In the genomic region with DNA sequence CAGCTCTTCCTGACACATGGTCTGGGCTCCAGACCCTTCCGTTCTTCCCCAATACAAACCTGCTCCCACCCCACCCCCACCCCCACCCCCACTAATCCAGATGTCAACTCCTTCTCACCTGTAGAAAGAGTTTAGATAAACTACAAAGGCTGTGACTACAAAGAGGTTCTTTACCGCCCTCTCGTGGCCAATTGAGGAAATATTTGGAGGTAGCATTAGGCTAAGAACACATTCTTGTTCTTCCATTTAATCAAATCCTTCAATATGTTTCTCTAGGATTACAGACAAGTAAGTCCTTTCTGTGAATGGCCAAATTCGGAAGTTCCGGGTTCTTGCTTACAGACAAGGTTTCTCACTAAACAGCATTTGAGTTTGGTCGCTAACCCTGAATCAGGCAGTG, we compare ENCODE assay signal across 10 mouse cellular contexts. TPM values are rescaled to one million over a fixed set of nuclear protein-coding genes. Genes with fewer than 3 reads are reported as not detected.
DNase-seq lines count a peak whose midpoint lies in the region; ATAC-seq lines count a peak whose summit lies in the region.
"Had no signal": no experiment of that assay in that cellular context is flagged by ENCODE, and none has a peak within 500 bp of the region (broad histone marks: within the 10 kb centered on the region; RNA-seq: fewer than 3 reads in every experiment).

No protein-coding gene starts in this region.

- no peak overlapping the region for H3K4me2 ChIP-seq in hindbrain, embryonic 11.5 days (replicated peaks; ENCODE audit: low read depth, low read length)
- no peak overlapping the region for H3K4me2 ChIP-seq in hindbrain, embryonic 13.5 days
- H3K4me2 ChIP-seq in hindbrain, embryonic 16.5 days (ENCODE audit: low read length) = no peak overlapping the region
- H3K4me2 ChIP-seq: embryonic facial prominence, embryonic 12.5 days had no signal

- no peak overlapping the region for H3K27ac ChIP-seq in hindbrain, embryonic 11.5 days (ENCODE audit: low read depth, low read length)
- no peak overlapping the region for H3K27ac ChIP-seq in hindbrain, embryonic 13.5 days
- H3K27ac ChIP-seq in hindbrain, embryonic 16.5 days (ENCODE audit: low read depth, low read length) = no peak overlapping the region
- H3K27ac ChIP-seq: embryonic facial prominence, embryonic 12.5 days had no signal

- H3K4me1 ChIP-seq in hindbrain, embryonic 11.5 days (replicated peaks; ENCODE audit: control insufficient read depth, insufficient read depth, low read length) = no peaks in the 10 kb centered on the region
- no peaks in the 10 kb centered on the region for H3K4me1 ChIP-seq in hindbrain, embryonic 13.5 days (replicated peaks)
- H3K4me1 ChIP-seq in hindbrain, embryonic 16.5 days (ENCODE audit: control insufficient read depth, insufficient read depth, low read depth, low read length) = no peaks in the 10 kb centered on the region
- H3K4me1 ChIP-seq: embryonic facial prominence, embryonic 12.5 days had no signal

- H3K36me3 ChIP-seq in hindbrain, embryonic 11.5 days (ENCODE audit: control insufficient read depth, insufficient read depth, low read length) = no peaks in the 10 kb centered on the region
- H3K36me3 ChIP-seq in hindbrain, embryonic 13.5 days = no peaks in the 10 kb centered on the region
- no peaks in the 10 kb centered on the region for H3K36me3 ChIP-seq in hindbrain, embryonic 16.5 days (ENCODE audit: control insufficient read depth, insufficient read depth, low read length)
- H3K36me3 ChIP-seq: embryonic facial prominence, embryonic 12.5 days had no signal

- 36% methylated on average over 6 of the region's 6 CpGs for WGBS in hindbrain, embryonic 11.5 days
- WGBS in hindbrain, embryonic 13.5 days = 44% methylated on average over 6 of the region's 6 CpGs
- 34% methylated on average over 6 of the region's 6 CpGs for WGBS in hindbrain, embryonic 16.5 days

- no peak overlapping the region for H3K4me3 ChIP-seq in hindbrain, embryonic 11.5 days (ENCODE audit: low read depth, low read length)
- no peak overlapping the region for H3K4me3 ChIP-seq in hindbrain, embryonic 13.5 days
- no peak overlapping the region for H3K4me3 ChIP-seq in hindbrain, embryonic 16.5 days (ENCODE audit: low read length)
- H3K4me3 ChIP-seq: embryonic facial prominence, embryonic 12.5 days had no signal

- no peaks in the 10 kb centered on the region for H3K9me3 ChIP-seq in hindbrain, embryonic 11.5 days (ENCODE audit: control insufficient read depth, low read length)
- no peaks in the 10 kb centered on the region for H3K9me3 ChIP-seq in hindbrain, embryonic 13.5 days
- H3K9me3 ChIP-seq in hindbrain, embryonic 16.5 days (ENCODE audit: control insufficient read depth, low read length) = no peaks in the 10 kb centered on the region
- H3K9me3 ChIP-seq: embryonic facial prominence, embryonic 12.5 days had no signal

- intact Hi-C loops in left cerebral cortex, postnatal 25 days (cut with DNase I) = loop anchor here (5.0 kb wide), 1 partner anchor 186 kb away; no protein-coding TSS in a partner anchor

- no peak for ATAC-seq in hindbrain, embryonic 11.5 days (ENCODE audit: low FRiP score)
- ATAC-seq in hindbrain, embryonic 13.5 days (ENCODE audit: low FRiP score) = no peak
- peak; percentile 24; the same call in 1 of the 2 replicates for ATAC-seq in hindbrain, embryonic 16.5 days
- ATAC-seq in erythroid progenitor cell, adult 5-6 weeks (replicated peaks; ENCODE audit: low FRiP score, poor library complexity, severe bottlenecking) = no peak

- DNase-seq in hindbrain, embryonic 11.5 days (ENCODE audit: low spot score) = peak; percentile 71
- DNase-seq in MN1 (ENCODE audit: low spot score) = peak; percentile 18
- DNase-seq in cerebellum, adult 9-10 months = peak; percentile 36
- DNase-seq in left cerebral cortex, postnatal 25 days (ENCODE audit: low spot score in 2 of 2) = peak; percentile 49 to 60
- peak; percentile 63 for DNase-seq in retina, postnatal 1 day

- H3K9ac ChIP-seq in hindbrain, embryonic 11.5 days (ENCODE audit: low read depth, low read length) = no peak overlapping the region
- H3K9ac ChIP-seq in hindbrain, embryonic 13.5 days = no peak overlapping the region
- H3K9ac ChIP-seq in hindbrain, embryonic 16.5 days (ENCODE audit: low read depth, low read length) = no peak overlapping the region
- H3K9ac ChIP-seq: embryonic facial prominence, embryonic 12.5 days had no signal

- H3K27me3 ChIP-seq in hindbrain, embryonic 11.5 days (ENCODE audit: control insufficient read depth, insufficient read depth, low read length) = no peaks in the 10 kb centered on the region
- no peaks in the 10 kb centered on the region for H3K27me3 ChIP-seq in hindbrain, embryonic 13.5 days
- no peaks in the 10 kb centered on the region for H3K27me3 ChIP-seq in hindbrain, embryonic 16.5 days (replicated peaks; ENCODE audit: control insufficient read depth, insufficient read depth, low read length)
- H3K27me3 ChIP-seq: embryonic facial prominence, embryonic 12.5 days had no signal

RNA-seq across cellular contexts. Expression of a gene that starts 14.1 kb away (rescaled TPM):
- 0.20 and 0.21 TPM in 2 replicates for polyA plus RNA-seq in hindbrain, embryonic 11.5 days (2014; fragmentation: Nextera tagmentation; extraction: Ambion mirVana)
- polyA plus RNA-seq in hindbrain, embryonic 13.5 days (2015; fragmentation: Nextera tagmentation; extraction: Ambion mirVana) = 0.14 TPM in 1 of 2 replicates, not detected in the other
- 0.36 and 0.40 TPM in 2 replicates for polyA plus RNA-seq in hindbrain, embryonic 16.5 days (2015; fragmentation: Nextera tagmentation; extraction: Ambion mirVana)
- not detected for total RNA-seq in left cerebral cortex, postnatal 25 days (2021)
- not detected in 2 replicates for total RNA-seq in erythroid progenitor cell, adult 5-6 weeks (2015; ENCODE audit: low replicate concordance)
- total RNA-seq in erythroid progenitor cell, adult 5-6 weeks (2017; ENCODE audit: low replicate concordance) = not detected in 2 replicates
- total RNA-seq: layer of hippocampus, postnatal 36 days had no signal

Comparison
In these comparisons a context has a peak if more than half of its experiments do, and no peak if none do; other contexts are left out.
1. DNase-seq: peak in every context shown above with its lines; median percentile 71 in hindbrain, embryonic 11.5 days; 63 in retina, postnatal 1 day; 54 in left cerebral cortex, postnatal 25 days; 36 in cerebellum, adult 9-10 months; 18 in MN1.